27 mouse cellular contexts compared by ENCODE assay signal in genomic region chr1:133857781-133858180, GRCm38 (mm10). TPM values are rescaled to one million over a fixed set of nuclear protein-coding genes. Genes with fewer than 3 reads are reported as not detected.
"Had no signal": no experiment of that assay in that cellular context is flagged by ENCODE, and none has a peak within 500 bp of the region (broad histone marks: within the 10 kb centered on the region; RNA-seq: fewer than 3 reads in every experiment).

No protein-coding gene starts in this region.

- H3K9ac ChIP-seq: heart, embryonic 12.5 days; heart, embryonic 13.5 days; heart, embryonic 15.5 days; hindbrain, embryonic 12.5 days; hindbrain, embryonic 13.5 days; hindbrain, embryonic 14.5 days; hindbrain, embryonic 15.5 days; intestine, embryonic 15.5 days; kidney, embryonic 15.5 days had no signal

- H3K9me3 ChIP-seq: heart, embryonic 10.5 days; heart, embryonic 12.5 days; heart, embryonic 13.5 days; heart, embryonic 15.5 days; hindbrain, embryonic 10.5 days; hindbrain, embryonic 12.5 days; hindbrain, embryonic 13.5 days; hindbrain, embryonic 15.5 days; intestine, embryonic 15.5 days; kidney, embryonic 15.5 days had no signal

- H3K27me3 ChIP-seq: hindbrain, embryonic 15.5 days; intestine, embryonic 15.5 days had no signal

- DNase-seq: heart, postnatal 10 days; heart, postnatal 14 days; heart, postnatal 36 days; heart, postnatal 4 days; kidney, adult 11 months; kidney, postnatal 4 days; layer of hippocampus, adult 9-11 months; layer of hippocampus, postnatal 36 days had no signal

- H3K27ac ChIP-seq: heart, embryonic 13.5 days; heart, embryonic 15.5 days; hindbrain, embryonic 12.5 days; hindbrain, embryonic 13.5 days; hindbrain, embryonic 14.5 days; hindbrain, embryonic 15.5 days; hindbrain, postnatal 0 days; intestine, embryonic 15.5 days; kidney, embryonic 15.5 days; layer of hippocampus, adult 2 months had no signal

- H3K4me2 ChIP-seq: heart, embryonic 11.5 days; heart, embryonic 12.5 days; heart, embryonic 13.5 days; heart, embryonic 15.5 days; hindbrain, embryonic 12.5 days; hindbrain, embryonic 13.5 days; hindbrain, embryonic 14.5 days; hindbrain, embryonic 15.5 days; intestine, embryonic 15.5 days; kidney, embryonic 15.5 days had no signal

- H3K36me3 ChIP-seq: heart, embryonic 10.5 days; heart, embryonic 12.5 days; heart, embryonic 13.5 days; heart, embryonic 15.5 days; hindbrain, embryonic 10.5 days; hindbrain, embryonic 12.5 days; hindbrain, embryonic 13.5 days; hindbrain, embryonic 15.5 days; intestine, embryonic 15.5 days; kidney, embryonic 15.5 days had no signal

- H3K4me3 ChIP-seq: heart, embryonic 10.5 days; heart, embryonic 12.5 days; heart, embryonic 13.5 days; heart, embryonic 15.5 days; hindbrain, embryonic 10.5 days; hindbrain, embryonic 12.5 days; hindbrain, embryonic 13.5 days; hindbrain, embryonic 15.5 days; intestine, embryonic 15.5 days; kidney, embryonic 15.5 days; layer of hippocampus, adult 2 months had no signal

- ATAC-seq: hindbrain, embryonic 16.5 days; hindbrain, postnatal 0 days; inflammation-experienced regulatory T-cells, adult 6 months; intestine, embryonic 15.5 days; intestine, postnatal 0 days had no signal

RNA-seq across cellular contexts. Expression of gene Optc, which starts 50.0 kb away (rescaled TPM):
- total RNA-seq: hematopoietic stem cell, adult 5-6 weeks had no signal
- polyA plus RNA-seq: inflammation-experienced regulatory T-cells, adult 6 months; kidney, embryonic 14.5 days had no signal
